Mouse (Mus musculus) neural tube, embryonic 11.5 days (tissue): Measurements from ENCODE around the gene Pom121l2. TPM values are rescaled to one million over a fixed set of nuclear protein-coding genes. Genes with fewer than 3 reads are reported as not detected.

ENCODE experiments used
- ATAC-seq: fragments of 200-750 bp; cut with Nextera tagmentation; 2 replicates; pipeline ENCODE4 v1.8.0; 2017; ENCODE audit warnings: moderate number of reproducible peaks, mild to moderate bottlenecking, moderate TSS enrichment, moderate library complexity; ENCODE audit not compliant: insufficient read depth, low FRiP score, low TSS enrichment
- DNase-seq: peaks from one replicate; pipeline ENCODE4 v3.0.0-alpha.2; 2015; ENCODE audit warnings: low spot score
- H3K27ac ChIP-seq: fragments of 300-500 bp; sonication (generic); 2 replicates; pipeline ENCODE4 v1.5.1; 2014; ENCODE audit warnings: low read depth, mild to moderate bottlenecking, low read length
- H3K27me3 ChIP-seq: fragments of 300-500 bp; sonication (generic); 2 replicates; pipeline ENCODE4 v1.6.1; 2014; ENCODE audit warnings: mild to moderate bottlenecking, low read length, mixed read lengths; ENCODE audit not compliant: control insufficient read depth, insufficient read depth
- H3K36me3 ChIP-seq: fragments of 300-500 bp; sonication (generic); 2 replicates; pipeline ENCODE4 v1.6.1; 2014; ENCODE audit warnings: mild to moderate bottlenecking, low read length, moderate library complexity, mixed read lengths; ENCODE audit not compliant: control insufficient read depth, insufficient read depth
- H3K4me1 ChIP-seq: fragments of 300-500 bp; sonication (generic); 2 replicates; pipeline ENCODE4 v1.6.1; 2014; ENCODE audit warnings: low read length, mixed read lengths; ENCODE audit not compliant: control insufficient read depth, insufficient read depth
- H3K4me2 ChIP-seq: fragments of 300-500 bp; sonication (generic); 2 replicates; pipeline ENCODE4 v1.6.1; 2014; ENCODE audit warnings: low read depth, mild to moderate bottlenecking, moderate library complexity
- H3K4me3 ChIP-seq: fragments of 300-500 bp; sonication (generic); 2 replicates; pipeline ENCODE4 v1.5.1; 2014; ENCODE audit warnings: low read depth, low read length
- H3K9ac ChIP-seq: fragments of 300-500 bp; sonication (generic); 2 replicates; pipeline ENCODE4 v1.6.1; 2014; ENCODE audit warnings: mild to moderate bottlenecking, low read length
- H3K9me3 ChIP-seq: fragments of 300-500 bp; sonication (generic); 2 replicates; pipeline ENCODE4 v1.6.1; 2016; ENCODE audit warnings: low read length; ENCODE audit not compliant: control insufficient read depth
- WGBS: fragments of 180-500 bp; shearing (Covaris S2); extraction: QIAGEN DNeasy Blood & Tissue Kit; methylation state at CpG from one replicate; pipeline ENCODE4 v1.1.7; 2014; 5-methylcytosine and 5-hydroxymethylcytosine counted together
- polyA plus RNA-seq: library from polyadenylated mRNA; unstranded; fragments of >200 nt; fragmentation: Nextera tagmentation; extraction: Ambion mirVana; gene quantifications from 2 replicates; pipeline ENCODE4 v1.2.1, GENCODE M21; 2014

Gene Pom121l2
- polyA plus RNA-seq, 1 experiment from 2014 or later, result 0.19 TPM

DNA sequence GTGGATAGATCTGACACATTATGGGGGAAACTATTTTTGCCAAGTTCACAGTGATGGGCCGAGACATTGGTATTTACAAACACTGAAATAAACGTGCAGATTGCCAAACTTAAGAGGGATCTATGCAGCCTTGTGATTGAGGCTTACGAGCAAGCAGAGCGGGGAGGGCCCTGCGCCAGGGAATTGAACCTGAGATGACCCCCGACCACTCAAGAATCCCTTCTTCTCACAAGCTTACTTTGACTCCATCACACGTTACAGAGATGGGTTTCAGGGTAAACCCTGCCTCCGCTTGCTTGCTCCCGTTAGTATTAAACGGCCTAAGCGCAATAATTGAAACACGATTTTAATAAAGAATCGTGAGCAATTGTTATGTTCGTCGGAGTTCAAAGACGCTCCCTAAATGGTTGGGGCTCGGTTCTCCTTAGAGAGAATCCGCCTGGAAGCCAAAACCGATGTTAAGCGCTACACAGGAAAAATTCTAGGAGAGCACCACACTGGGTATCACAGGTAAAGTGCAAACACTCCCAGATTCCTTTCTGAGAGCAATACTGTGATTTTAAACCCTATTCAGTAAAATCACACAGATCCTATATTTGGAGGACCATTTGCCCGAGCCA, 16.3 kb downstream of the Pom121l2 start:
- Histone ChIP-seq H3K9ac (no peak overlapping the region), H3K36me3 (no peaks in the 10 kb centered on the region), H3K9me3 (no peaks in the 10 kb centered on the region), H3K27me3 (peaks cover 71% of the 10 kb centered on the region), H3K27ac (no peak overlapping the region), H3K4me1 (0 out of 2 replicates have a peak, but pooled peaks cover 7% of the 10 kb centered on the region), H3K4me3 (peak overlapping the region; percentile 27; the same call in 1 of the 2 replicates), H3K4me2 (peak overlapping the region; percentile 49)
- DNase-seq (no peak), ATAC-seq (no peak)
- WGBS, result 1% methylated on average over 21 of the region's 21 CpGs

GRCm38 (mm10) chr13:21997821-21998220, 16.8 kb downstream of the Pom121l2 start:
- Histone ChIP-seq H3K9me3 (no peaks in the 10 kb centered on the region), H3K4me2 (peak overlapping the region; percentile 49), H3K4me3 (peak overlapping the region; percentile 27; the same call in 1 of the 2 replicates), H3K27ac (no peak overlapping the region), H3K9ac (no peak overlapping the region), H3K27me3 (peaks cover 76% of the 10 kb centered on the region), H3K4me1 (0 out of 2 replicates have a peak, but pooled peaks cover 7% of the 10 kb centered on the region), H3K36me3 (no peaks in the 10 kb centered on the region)
- DNase-seq (no peak), ATAC-seq (no peak)
- 3% methylated on average over 4 of the region's 4 CpGs for WGBS

GRCm38 (mm10) chr13:21998412-21998811, 17.4 kb downstream of the Pom121l2 start:
- H3K9ac ChIP-seq, result no peak overlapping the region
- DNase-seq (no peak), ATAC-seq (no peak)
- peaks cover 82% of the 10 kb centered on the region for H3K27me3 ChIP-seq
- WGBS, result 23% methylated on average over 3 of the region's 3 CpGs
- H3K9me3 ChIP-seq, result no peaks in the 10 kb centered on the region
- H3K27ac ChIP-seq, result no peak overlapping the region
- H3K4me2 ChIP-seq, result no peak overlapping the region
- no peaks in the 10 kb centered on the region for H3K36me3 ChIP-seq
- H3K4me3 ChIP-seq, result no peak overlapping the region
- H3K4me1 ChIP-seq, result 0 out of 2 replicates have a peak, but pooled peaks cover 7% of the 10 kb centered on the region

GRCm38 (mm10) chr13:21999147-21999546, 18.2 kb downstream of the Pom121l2 start:
- no peak for DNase-seq
- Histone ChIP-seq H3K27ac (no peak overlapping the region), H3K4me3 (no peak overlapping the region), H3K36me3 (no peaks in the 10 kb centered on the region), H3K4me1 (0 out of 2 replicates have a peak, but pooled peaks cover 7% of the 10 kb centered on the region), H3K9ac (no peak overlapping the region), H3K27me3 (peaks cover 90% of the 10 kb centered on the region), H3K4me2 (no peak overlapping the region), H3K9me3 (no peaks in the 10 kb centered on the region)
- no peak for ATAC-seq
- 40% methylated on average over 4 of the region's 4 CpGs for WGBS

DNA sequence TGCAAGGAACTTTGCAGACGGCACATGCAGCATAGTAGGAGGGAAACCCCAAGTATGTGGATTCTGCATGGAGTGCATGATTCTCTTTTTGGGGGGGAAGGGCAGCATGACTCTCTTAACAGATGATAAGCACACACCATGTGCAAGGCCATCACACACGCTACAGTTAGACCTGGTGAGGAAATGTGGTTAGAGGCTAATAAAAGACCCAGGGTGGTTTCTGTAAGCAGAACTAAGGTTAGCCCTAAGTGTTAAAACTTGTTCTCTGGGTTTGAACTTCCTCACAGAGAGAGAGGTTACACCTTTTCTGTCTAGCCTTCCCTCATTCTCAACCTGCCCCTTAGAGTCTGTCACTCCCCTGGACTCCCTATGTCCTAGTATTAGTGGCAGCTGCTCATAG, 20.4 kb downstream of the Pom121l2 start:
- H3K4me3 ChIP-seq, result no peak overlapping the region
- no peak overlapping the region for H3K27ac ChIP-seq
- 59% methylated on average over 2 of the region's 2 CpGs for WGBS
- H3K36me3 ChIP-seq, result no peaks in the 10 kb centered on the region
- peaks cover 12% of the 10 kb centered on the region; the same call in 1 of the 2 replicates for H3K4me1 ChIP-seq
- ATAC-seq, result no peak
- peaks cover 98% of the 10 kb centered on the region for H3K27me3 ChIP-seq
- DNase-seq, result no peak
- no peak overlapping the region for H3K4me2 ChIP-seq
- no peaks in the 10 kb centered on the region for H3K9me3 ChIP-seq
- no peak overlapping the region for H3K9ac ChIP-seq

- H3K27me3 ChIP-seq, result peaks cover 99% of the 10 kb centered on the region
- WGBS, result 23% methylated on average over 5 of the region's 5 CpGs
- DNase-seq (no peak), ATAC-seq (no peak)
- H3K4me1 ChIP-seq, result peaks cover 16% of the 10 kb centered on the region
- no peaks in the 10 kb centered on the region for H3K36me3 ChIP-seq
- H3K27ac ChIP-seq, result no peak overlapping the region
- H3K4me3 ChIP-seq, result no peak overlapping the region
- H3K9me3 ChIP-seq, result no peaks in the 10 kb centered on the region
- no peak overlapping the region for H3K4me2 ChIP-seq
- H3K9ac ChIP-seq, result no peak overlapping the region
Observed at GRCm38 (mm10) chr13:22001823-22002222, 20.8 kb downstream of the Pom121l2 start.

- Histone ChIP-seq H3K9me3 (no peaks in the 10 kb centered on the region), H3K27ac (no peak overlapping the region)
- WGBS, result under 1% methylated on average over 45 of the region's 45 CpGs
Observed at GRCm38 (mm10) chr13:22005605-22006333, 24.8 kb downstream of the Pom121l2 start.

GRCm38 (mm10) chr13:22006334-22007120, 25.5 kb downstream of the Pom121l2 start:
- Histone ChIP-seq H3K36me3 (no peaks in the 10 kb centered on the region), H3K9me3 (no peaks in the 10 kb centered on the region), H3K27ac (no peak overlapping the region), H3K9ac (no peak overlapping the region), H3K4me2 (peak overlapping the region; percentile 79), H3K4me1 (peaks cover 14% of the 10 kb centered on the region), H3K27me3 (peaks cover 95% of the 10 kb centered on the region), H3K4me3 (peak overlapping the region; percentile 44)
- ATAC-seq (peak; percentile 76), DNase-seq (peak; percentile 69)
- under 1% methylated on average over 38 of the region's 38 CpGs for WGBS

More at GRCm38 (mm10) chr13:22005605-22006333, 24.8 kb downstream of the Pom121l2 start:
- DNase-seq (peak; percentile 65), ATAC-seq (peak; percentile 75)
- H3K4me3 ChIP-seq, result peak overlapping the region; percentile 44
- peak overlapping the region; percentile 79 for H3K4me2 ChIP-seq
- 0 out of 2 replicates have a peak overlapping the region, but pooled peaks have one; percentile 23 for H3K9ac ChIP-seq
- H3K36me3 ChIP-seq, result no peaks in the 10 kb centered on the region
- H3K27me3 ChIP-seq, result peaks cover 98% of the 10 kb centered on the region
- peaks cover 14% of the 10 kb centered on the region for H3K4me1 ChIP-seq
